Mouse (Mus musculus) small intestine, adult 2 months (tissue): ENCODE results near the gene Lypd8.

Experiments
- CTCF ChIP-seq: fragments of 200-500 bp; IDR thresholded peaks from 2 replicates; pipeline ENCODE4 v1.5.1; 2012; ENCODE audit warnings: low read depth, mild to moderate bottlenecking, control low read depth, inconsistent platforms, low read length, moderate library complexity, mixed read lengths; ENCODE audit not compliant: insufficient replicate concordance, insufficient read length; ENCODE audit errors: extremely low read depth
- POLR2A ChIP-seq: fragments of 200-500 bp; IDR thresholded peaks from 2 replicates; pipeline ENCODE4 v1.6.1; 2012; ENCODE audit warnings: low read depth, mild to moderate bottlenecking, control low read depth, inconsistent platforms, low read length, moderate library complexity

DNA sequence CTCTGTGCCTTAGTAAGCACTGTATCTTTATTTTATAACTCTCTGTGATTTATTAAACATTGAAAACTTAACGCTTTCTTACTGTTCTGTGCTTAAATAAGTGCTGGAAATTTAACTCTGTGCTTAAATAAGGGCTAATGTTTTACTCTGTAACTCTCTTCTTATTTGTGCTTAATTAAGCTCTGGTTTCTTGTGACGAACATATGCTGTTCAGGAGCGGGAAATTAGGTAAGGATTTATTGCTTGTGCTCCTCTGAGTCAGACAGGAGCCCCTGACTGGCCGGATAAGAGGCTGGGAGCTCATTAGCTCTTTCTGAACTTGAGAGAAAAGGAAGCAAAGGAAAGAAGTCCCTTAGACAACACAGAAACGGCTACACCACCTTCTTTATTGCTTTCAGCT, 59.0 kb downstream of the Lypd8 start:
- TF ChIP-seq POLR2A (no peak), CTCF (no peak)
